Mouse (Mus musculus): ENCODE data around the gene Fam177a. TPM values are rescaled to one million over a fixed set of nuclear protein-coding genes. Genes with fewer than 3 reads are reported as not detected.

Gene Fam177a
- polyA plus RNA-seq (2014; fragmentation: Illumina TruSeq; extraction: RNeasy Lipid Tissue Mini Kit (QIAGEN cat#74804); ENCODE audit: low read depth, low replicate concordance): 19.1 TPM

GRCm38 (mm10) chr12:55124242-55124641 is at the start of gene Fam177a:
Gene Fam177a (plus strand): TSS chr12:55124469.

GRCm38 (mm10) chr12:55079726-55080600 is 44.3 kb upstream of the Fam177a start, which contains the start of the genes 2700097O09Rik and Srp54a:
Gene 2700097O09Rik (minus strand): TSS chr12:55080110.
Gene Srp54a (plus strand): TSS chr12:55080262.

GRCm38 (mm10) chr12:55154559-55155448 is 30.5 kb downstream of the Fam177a start, which contains the start of gene Srp54b:
Gene Srp54b (plus strand): TSS chr12:55155104.

Other genes with a start within 250 kb of the Fam177a start
- not detected for gene Gm20403, start 137.9 kb upstream of the Fam177a start, polyA plus RNA-seq (2014; fragmentation: Illumina TruSeq; extraction: RNeasy Lipid Tissue Mini Kit (QIAGEN cat#74804); ENCODE audit: low read depth, low replicate concordance)
- gene Baz1a, start 110.1 kb upstream of the Fam177a start, polyA plus RNA-seq (2014; fragmentation: Illumina TruSeq; extraction: RNeasy Lipid Tissue Mini Kit (QIAGEN cat#74804); ENCODE audit: low read depth, low replicate concordance): 10.4 TPM
- gene 2700097O09Rik, start 44.4 kb upstream of the Fam177a start, polyA plus RNA-seq (2014; fragmentation: Illumina TruSeq; extraction: RNeasy Lipid Tissue Mini Kit (QIAGEN cat#74804); ENCODE audit: low read depth, low replicate concordance): 15.5 TPM
- gene Srp54a, start 44.2 kb upstream of the Fam177a start, polyA plus RNA-seq (2014; fragmentation: Illumina TruSeq; extraction: RNeasy Lipid Tissue Mini Kit (QIAGEN cat#74804); ENCODE audit: low read depth, low replicate concordance): 92.1 TPM
- 48.3 TPM for gene Srp54b, start 30.6 kb downstream of the Fam177a start, polyA plus RNA-seq (2014; fragmentation: Illumina TruSeq; extraction: RNeasy Lipid Tissue Mini Kit (QIAGEN cat#74804); ENCODE audit: low read depth, low replicate concordance)
- not detected for gene 1700047I17Rik2, start 75.1 kb downstream of the Fam177a start, polyA plus RNA-seq (2014; fragmentation: Illumina TruSeq; extraction: RNeasy Lipid Tissue Mini Kit (QIAGEN cat#74804); ENCODE audit: low read depth, low replicate concordance)
- gene Srp54c, start 105.7 kb downstream of the Fam177a start, polyA plus RNA-seq (2014; fragmentation: Illumina TruSeq; extraction: RNeasy Lipid Tissue Mini Kit (QIAGEN cat#74804); ENCODE audit: low read depth, low replicate concordance): 64.8 TPM
- gene 1110008L16Rik, start 175.1 kb downstream of the Fam177a start, polyA plus RNA-seq (2014; fragmentation: Illumina TruSeq; extraction: RNeasy Lipid Tissue Mini Kit (QIAGEN cat#74804); ENCODE audit: low read depth, low replicate concordance): 10.8 TPM
- 8.3 TPM for gene Ppp2r3c, start 178.5 kb downstream of the Fam177a start, polyA plus RNA-seq (2014; fragmentation: Illumina TruSeq; extraction: RNeasy Lipid Tissue Mini Kit (QIAGEN cat#74804); ENCODE audit: low read depth, low replicate concordance)

Data from adipose tissue, adult 10 weeks (tissue).